Mouse (Mus musculus) left cerebral cortex, postnatal 4 days (tissue): ENCODE data around the gene Abcf2. TPM values are rescaled to one million over a fixed set of nuclear protein-coding genes. Genes with fewer than 3 reads are reported as not detected.
"Not testable (repeated sequence)": the region's sequence is repeated elsewhere in the genome, so short reads cannot be mapped to it uniquely, and the experiment has no call there.

ENCODE experiments used
- DNase-seq: peaks from one replicate; pipeline ENCODE4 v3.0.0-alpha.2; 2022
- intact Hi-C: fragments of 180-260 bp; cut with DNase I; formaldehyde crosslinking; loops from one replicate; pipeline ENCODE4 v1.15.1; 2025
- total RNA-seq, 2 experiments: library from RNA; stranded (reverse); gene quantifications; 2 replicates each; pipeline ENCODE4 v1.2.3; 2021

Gene Abcf2
- total RNA-seq, 2 experiments from 2014 or later: 52.9 to 54.7 TPM

GRCm38 (mm10) chr5:24589511-24590500, 12.5 kb upstream of the Abcf2 start:
- intact Hi-C loops: loop anchor here (10.0 kb wide), 1 partner anchor 105 kb away; no protein-coding TSS in a partner anchor
- DNase-seq: no peak

- intact Hi-C loops: no loop called here
- no peak for DNase-seq
These were observed 9.9 kb upstream of the Abcf2 start for GRCm38 (mm10) chr5:24587200-24587577.

- intact Hi-C loops: no loop called here
- DNase-seq: peak; percentile 83
These were observed 9.4 kb upstream of the Abcf2 start, which contains the start of gene Chpf2 for GRCm38 (mm10) chr5:24586547-24587199. Gene Chpf2, plus strand, starts transcription at chr5:24586741.

- DNase-seq: no peak
- intact Hi-C loops: no loop called here
These were observed 8.8 kb upstream of the Abcf2 start for GRCm38 (mm10) chr5:24586106-24586505.

- no peak for DNase-seq
- intact Hi-C loops: no loop called here
These were observed 1.1 kb upstream of the Abcf2 start for GRCm38 (mm10) chr5:24578109-24578963.

GRCm38 (mm10) chr5:24576801-24577182, 475 bp downstream of the Abcf2 start:
- DNase-seq: no peak
- intact Hi-C loops: no loop called here

GRCm38 (mm10) chr5:24575948-24576347, 1.3 kb downstream of the Abcf2 start:
- no peak for DNase-seq
- intact Hi-C loops: no loop called here

- no peak for DNase-seq
These were observed 20.6 kb downstream of the Abcf2 start, which contains the start of gene 4931409K22Rik for GRCm38 (mm10) chr5:24556709-24557108. Gene 4931409K22Rik, minus strand, starts transcription at chr5:24556809.

GRCm38 (mm10) chr5:24555335-24555734, 21.9 kb downstream of the Abcf2 start:
- intact Hi-C loops, DNase-seq: not testable (repeated sequence)

More at GRCm38 (mm10) chr5:24556709-24557108, 20.6 kb downstream of the Abcf2 start, which contains the start of gene 4931409K22Rik:
- intact Hi-C loops: no loop called here

- no peak for DNase-seq
- intact Hi-C loops: no loop called here
These were observed 23.5 kb downstream of the Abcf2 start for GRCm38 (mm10) chr5:24553621-24554244.

- DNase-seq: no peak
- intact Hi-C loops: no loop called here
These were observed 26.0 kb downstream of the Abcf2 start for GRCm38 (mm10) chr5:24551317-24551688.

GRCm38 (mm10) chr5:24550598-24551316, 26.5 kb downstream of the Abcf2 start:
- intact Hi-C loops: no loop called here
- peak; percentile 67 for DNase-seq

- intact Hi-C loops: no loop called here
These were observed 34.6 kb downstream of the Abcf2 start for GRCm38 (mm10) chr5:24542643-24543042.

GRCm38 (mm10) chr5:24541144-24541569, 36.1 kb downstream of the Abcf2 start:
- intact Hi-C loops: no loop called here
- DNase-seq: no peak

More at GRCm38 (mm10) chr5:24542643-24543042, 34.6 kb downstream of the Abcf2 start:
- no peak for DNase-seq

GRCm38 (mm10) chr5:24540387-24541143, 36.7 kb downstream of the Abcf2 start, which contains the start of gene Asb10:
Gene Asb10, minus strand, starts transcription at chr5:24540978.
- peak; percentile 33 for DNase-seq
- intact Hi-C loops: no loop called here

GRCm38 (mm10) chr5:24539571-24540296, 37.5 kb downstream of the Abcf2 start:
- intact Hi-C loops: no loop called here

GRCm38 (mm10) chr5:24537618-24538017, 39.6 kb downstream of the Abcf2 start:
- peak; percentile 43 for DNase-seq
- intact Hi-C loops: no loop called here

More at GRCm38 (mm10) chr5:24539571-24540296, 37.5 kb downstream of the Abcf2 start:
- no peak for DNase-seq

GRCm38 (mm10) chr5:24536511-24536910, 40.8 kb downstream of the Abcf2 start:
- intact Hi-C loops: no loop called here
- no peak for DNase-seq
